Mouse (Mus musculus) neural tube, embryonic 11.5 days (tissue): Measurements from ENCODE around the gene Ahcyl1. TPM values are rescaled to one million over a fixed set of nuclear protein-coding genes. Genes with fewer than 3 reads are reported as not detected.

Experiments used
- ATAC-seq: fragments of 200-750 bp; cut with Nextera tagmentation; 2 replicates; pipeline ENCODE4 v1.8.0; 2017; ENCODE audit warnings: moderate number of reproducible peaks, mild to moderate bottlenecking, moderate TSS enrichment, moderate library complexity; ENCODE audit not compliant: insufficient read depth, low FRiP score, low TSS enrichment
- DNase-seq: peaks from one replicate; pipeline ENCODE4 v3.0.0-alpha.2; 2015; ENCODE audit warnings: low spot score
- H3K27ac ChIP-seq: fragments of 300-500 bp; sonication (generic); 2 replicates; pipeline ENCODE4 v1.5.1; 2014; ENCODE audit warnings: low read depth, mild to moderate bottlenecking, low read length
- H3K27me3 ChIP-seq: fragments of 300-500 bp; sonication (generic); 2 replicates; pipeline ENCODE4 v1.6.1; 2014; ENCODE audit warnings: mild to moderate bottlenecking, low read length, mixed read lengths; ENCODE audit not compliant: control insufficient read depth, insufficient read depth
- H3K36me3 ChIP-seq: fragments of 300-500 bp; sonication (generic); 2 replicates; pipeline ENCODE4 v1.6.1; 2014; ENCODE audit warnings: mild to moderate bottlenecking, low read length, moderate library complexity, mixed read lengths; ENCODE audit not compliant: control insufficient read depth, insufficient read depth
- H3K4me1 ChIP-seq: fragments of 300-500 bp; sonication (generic); 2 replicates; pipeline ENCODE4 v1.6.1; 2014; ENCODE audit warnings: low read length, mixed read lengths; ENCODE audit not compliant: control insufficient read depth, insufficient read depth
- H3K4me2 ChIP-seq: fragments of 300-500 bp; sonication (generic); 2 replicates; pipeline ENCODE4 v1.6.1; 2014; ENCODE audit warnings: low read depth, mild to moderate bottlenecking, moderate library complexity
- H3K4me3 ChIP-seq: fragments of 300-500 bp; sonication (generic); 2 replicates; pipeline ENCODE4 v1.5.1; 2014; ENCODE audit warnings: low read depth, low read length
- H3K9ac ChIP-seq: fragments of 300-500 bp; sonication (generic); 2 replicates; pipeline ENCODE4 v1.6.1; 2014; ENCODE audit warnings: mild to moderate bottlenecking, low read length
- H3K9me3 ChIP-seq: fragments of 300-500 bp; sonication (generic); 2 replicates; pipeline ENCODE4 v1.6.1; 2016; ENCODE audit warnings: low read length; ENCODE audit not compliant: control insufficient read depth
- WGBS: fragments of 180-500 bp; shearing (Covaris S2); extraction: QIAGEN DNeasy Blood & Tissue Kit; methylation state at CpG from one replicate; pipeline ENCODE4 v1.1.7; 2014; 5-methylcytosine and 5-hydroxymethylcytosine counted together
- polyA plus RNA-seq: library from polyadenylated mRNA; unstranded; fragments of >200 nt; fragmentation: Nextera tagmentation; extraction: Ambion mirVana; gene quantifications from 2 replicates; pipeline ENCODE4 v1.2.1, GENCODE M21; 2014

Gene Ahcyl1
- polyA plus RNA-seq, 1 experiment from 2014 or later, result 127 TPM

GRCm38 (mm10) chr3:107695219-107695947, 977 bp downstream of the Ahcyl1 start:
- DNase-seq (peak; percentile 16), ATAC-seq (no peak)
- H3K27ac ChIP-seq, result peak overlapping the region; percentile 86
- H3K4me3 ChIP-seq, result peak overlapping the region; percentile 77
- peaks cover 14% of the 10 kb centered on the region for H3K4me1 ChIP-seq
- no peaks in the 10 kb centered on the region for H3K9me3 ChIP-seq
- H3K27me3 ChIP-seq, result no peaks in the 10 kb centered on the region
- H3K36me3 ChIP-seq, result no peaks in the 10 kb centered on the region
- H3K4me2 ChIP-seq, result peak overlapping the region; percentile 74
- H3K9ac ChIP-seq, result peak overlapping the region; percentile 93
- WGBS, result 5% methylated on average over 16 of the region's 16 CpGs

- Histone ChIP-seq H3K4me1 (peaks cover 17% of the 10 kb centered on the region), H3K9me3 (no peaks in the 10 kb centered on the region), H3K27me3 (no peaks in the 10 kb centered on the region), H3K36me3 (no peaks in the 10 kb centered on the region), H3K27ac (no peak overlapping the region), H3K9ac (peak overlapping the region; percentile 93), H3K4me3 (peak overlapping the region; percentile 77), H3K4me2 (peak overlapping the region; percentile 74)
- ATAC-seq (no peak), DNase-seq (no peak)
- WGBS, result 76% methylated on average over 2 of the region's 2 CpGs
Observed at GRCm38 (mm10) chr3:107694256-107694900, 2.0 kb downstream of the Ahcyl1 start.

GRCm38 (mm10) chr3:107690366-107690765, 6.0 kb downstream of the Ahcyl1 start:
- peaks cover 17% of the 10 kb centered on the region for H3K4me1 ChIP-seq
- no peaks in the 10 kb centered on the region for H3K27me3 ChIP-seq
- H3K4me2 ChIP-seq, result no peak overlapping the region
- no peak for DNase-seq
- H3K36me3 ChIP-seq, result no peaks in the 10 kb centered on the region
- H3K9ac ChIP-seq, result no peak overlapping the region
- 70% methylated on average over 2 of the region's 2 CpGs for whole genome bisulfite sequencing
- H3K4me3 ChIP-seq, result no peak overlapping the region
- ATAC-seq, result no peak
- no peaks in the 10 kb centered on the region for H3K9me3 ChIP-seq
- H3K27ac ChIP-seq, result no peak overlapping the region

- H3K4me3 ChIP-seq, result no peak overlapping the region
- H3K4me2 ChIP-seq, result no peak overlapping the region
- no peaks in the 10 kb centered on the region for H3K27me3 ChIP-seq
- H3K9ac ChIP-seq, result no peak overlapping the region
- no peak overlapping the region for H3K27ac ChIP-seq
- no peaks in the 10 kb centered on the region for H3K9me3 ChIP-seq
- peaks cover 10% of the 10 kb centered on the region; the same call in 1 of the 2 replicates for H3K4me1 ChIP-seq
- ATAC-seq (no peak), DNase-seq (no peak)
- H3K36me3 ChIP-seq, result no peaks in the 10 kb centered on the region
Observed at GRCm38 (mm10) chr3:107689245-107689644, 7.1 kb downstream of the Ahcyl1 start.

GRCm38 (mm10) chr3:107688236-107688635, 8.1 kb downstream of the Ahcyl1 start:
- no peak overlapping the region for H3K4me2 ChIP-seq
- ATAC-seq (no peak), DNase-seq (no peak)
- no peaks in the 10 kb centered on the region for H3K36me3 ChIP-seq
- H3K9ac ChIP-seq, result no peak overlapping the region
- no peaks in the 10 kb centered on the region for H3K9me3 ChIP-seq
- H3K27me3 ChIP-seq, result no peaks in the 10 kb centered on the region
- WGBS, result 78% methylated on average over 1 of the region's 1 CpGs
- no peak overlapping the region for H3K27ac ChIP-seq
- peaks cover 7% of the 10 kb centered on the region; the same call in 1 of the 2 replicates for H3K4me1 ChIP-seq
- no peak overlapping the region for H3K4me3 ChIP-seq

GRCm38 (mm10) chr3:107686276-107686977, 9.9 kb downstream of the Ahcyl1 start:
- WGBS, result 93% methylated on average over 3 of the region's 3 CpGs
- no peaks in the 10 kb centered on the region for H3K36me3 ChIP-seq
- ATAC-seq (no peak), DNase-seq (no peak)
- no peak overlapping the region for H3K4me2 ChIP-seq
- peaks cover 9% of the 10 kb centered on the region; the same call in 1 of the 2 replicates for H3K4me1 ChIP-seq
- H3K9ac ChIP-seq, result no peak overlapping the region
- H3K4me3 ChIP-seq, result no peak overlapping the region
- H3K9me3 ChIP-seq, result no peaks in the 10 kb centered on the region
- H3K27me3 ChIP-seq, result no peaks in the 10 kb centered on the region
- H3K27ac ChIP-seq, result no peak overlapping the region

- H3K4me2 ChIP-seq, result no peak overlapping the region
- no peak overlapping the region for H3K27ac ChIP-seq
- peaks cover 9% of the 10 kb centered on the region; the same call in 1 of the 2 replicates for H3K4me1 ChIP-seq
- H3K27me3 ChIP-seq, result no peaks in the 10 kb centered on the region
- no peak overlapping the region for H3K4me3 ChIP-seq
- ATAC-seq (no peak), DNase-seq (no peak)
- WGBS, result 87% methylated on average over 2 of the region's 2 CpGs
- H3K36me3 ChIP-seq, result no peaks in the 10 kb centered on the region
- no peak overlapping the region for H3K9ac ChIP-seq
- H3K9me3 ChIP-seq, result no peaks in the 10 kb centered on the region
Observed at GRCm38 (mm10) chr3:107685652-107686051, 10.7 kb downstream of the Ahcyl1 start.

GRCm38 (mm10) chr3:107683587-107683986, 12.8 kb downstream of the Ahcyl1 start:
- H3K27ac ChIP-seq, result no peak overlapping the region
- H3K27me3 ChIP-seq, result no peaks in the 10 kb centered on the region
- no peak overlapping the region for H3K4me2 ChIP-seq
- H3K4me1 ChIP-seq, result 0 out of 2 replicates have a peak, but pooled peaks cover 4% of the 10 kb centered on the region
- H3K36me3 ChIP-seq, result no peaks in the 10 kb centered on the region
- ATAC-seq (no peak), DNase-seq (no peak)
- H3K9me3 ChIP-seq, result no peaks in the 10 kb centered on the region
- no peak overlapping the region for H3K9ac ChIP-seq
- no peak overlapping the region for H3K4me3 ChIP-seq
- WGBS, result 89% methylated on average over 1 of the region's 1 CpGs
